Comparison of ENCODE assay signal across 28 mouse cellular contexts in the genomic region with DNA sequence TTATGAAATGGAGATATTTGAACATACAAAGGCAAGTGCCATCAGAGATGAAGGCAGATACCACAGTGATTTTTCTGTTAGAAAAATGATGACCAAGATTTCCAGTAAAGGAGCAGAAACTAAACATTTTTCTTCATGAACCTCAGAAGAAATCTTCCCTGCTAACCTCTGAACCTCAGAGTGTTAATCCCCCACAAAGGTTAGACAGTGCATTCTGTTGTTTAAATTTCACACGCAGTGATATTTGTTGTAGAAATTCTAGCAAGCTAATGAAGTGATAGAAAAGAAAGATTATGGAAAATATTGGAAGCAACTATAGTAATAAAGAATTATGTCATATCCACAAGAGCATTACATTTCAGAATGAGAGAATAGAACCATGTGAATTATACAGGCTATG.
"Had no signal": no experiment of that assay in that cellular context is flagged by ENCODE, and none has a peak within 500 bp of the region (broad histone marks: within the 10 kb centered on the region; RNA-seq: fewer than 3 reads in every experiment).

No protein-coding gene starts in this region.

- H3K27ac ChIP-seq: left cerebral cortex, adult 2 months; limb, embryonic 10.5 days; limb, embryonic 12.5 days; limb, embryonic 13.5 days; limb, embryonic 15.5 days; liver, embryonic 12.5 days; liver, embryonic 13.5 days; liver, embryonic 14.5 days; liver, embryonic 15.5 days; macrophage; midbrain, embryonic 10.5 days; midbrain, embryonic 12.5 days; midbrain, embryonic 13.5 days; midbrain, embryonic 15.5 days; neural tube, embryonic 12.5 days; neural tube, embryonic 13.5 days had no signal

- H3K4me2 ChIP-seq: limb, embryonic 12.5 days; limb, embryonic 13.5 days; limb, embryonic 15.5 days; liver, embryonic 11.5 days; liver, embryonic 12.5 days; liver, embryonic 13.5 days; liver, embryonic 15.5 days; midbrain, embryonic 11.5 days; midbrain, embryonic 12.5 days; midbrain, embryonic 13.5 days; midbrain, embryonic 15.5 days; neural tube, embryonic 12.5 days; neural tube, embryonic 13.5 days had no signal

- H3K4me1 ChIP-seq: limb, embryonic 10.5 days; limb, embryonic 12.5 days; limb, embryonic 13.5 days; limb, embryonic 15.5 days; liver, embryonic 12.5 days; liver, embryonic 13.5 days; liver, embryonic 15.5 days; megakaryocyte, embryonic 14.5 days; midbrain, embryonic 10.5 days; midbrain, embryonic 12.5 days; midbrain, embryonic 13.5 days; midbrain, embryonic 15.5 days; neural tube, embryonic 12.5 days; neural tube, embryonic 13.5 days had no signal

- H3K36me3 ChIP-seq: limb, embryonic 10.5 days; limb, embryonic 12.5 days; limb, embryonic 13.5 days; limb, embryonic 15.5 days; liver, embryonic 12.5 days; liver, embryonic 13.5 days; liver, embryonic 15.5 days; midbrain, embryonic 10.5 days; midbrain, embryonic 12.5 days; midbrain, embryonic 13.5 days; midbrain, embryonic 15.5 days; neural tube, embryonic 12.5 days; neural tube, embryonic 13.5 days had no signal

- DNase-seq: layer of hippocampus, postnatal 36 days; left cerebral cortex, postnatal 4 days; liver; liver, embryonic 13.5 days; liver, postnatal 0 days; lung, postnatal 10 days; lung, postnatal 36 days; midbrain, embryonic 14.5 days had no signal

- H3K9ac ChIP-seq: limb, embryonic 12.5 days; limb, embryonic 13.5 days; limb, embryonic 15.5 days; liver, embryonic 12.5 days; liver, embryonic 13.5 days; liver, embryonic 14.5 days; liver, embryonic 15.5 days; liver, postnatal 0 days; midbrain, embryonic 12.5 days; midbrain, embryonic 13.5 days; midbrain, embryonic 15.5 days; neural tube, embryonic 12.5 days; neural tube, embryonic 13.5 days had no signal

- H3K4me3 ChIP-seq: left cerebral cortex, adult 2 months; limb, embryonic 10.5 days; limb, embryonic 12.5 days; limb, embryonic 13.5 days; limb, embryonic 15.5 days; liver, embryonic 12.5 days; liver, embryonic 13.5 days; liver, embryonic 15.5 days; megakaryocyte, embryonic 14.5 days; midbrain, embryonic 10.5 days; midbrain, embryonic 12.5 days; midbrain, embryonic 13.5 days; midbrain, embryonic 15.5 days; myocyte; neural tube, embryonic 12.5 days; neural tube, embryonic 13.5 days had no signal

- H3K27me3 ChIP-seq: limb, embryonic 12.5 days; limb, embryonic 13.5 days; limb, embryonic 15.5 days; liver, embryonic 12.5 days; liver, embryonic 13.5 days; liver, embryonic 15.5 days; megakaryocyte, embryonic 14.5 days; midbrain, embryonic 12.5 days; midbrain, embryonic 13.5 days; midbrain, embryonic 15.5 days; neural tube, embryonic 12.5 days; neural tube, embryonic 13.5 days had no signal

- H3K9me3 ChIP-seq: limb, embryonic 10.5 days; limb, embryonic 12.5 days; limb, embryonic 13.5 days; limb, embryonic 15.5 days; liver, embryonic 12.5 days; liver, embryonic 13.5 days; liver, embryonic 15.5 days; megakaryocyte, embryonic 14.5 days; midbrain, embryonic 10.5 days; midbrain, embryonic 12.5 days; midbrain, embryonic 13.5 days; midbrain, embryonic 15.5 days; neural tube, embryonic 12.5 days; neural tube, embryonic 13.5 days had no signal

- ATAC-seq: liver, embryonic 12.5 days; liver, postnatal 0 days; midbrain, embryonic 13.5 days; midbrain, embryonic 15.5 days; midbrain, embryonic 16.5 days had no signal
